Mouse (Mus musculus): ENCODE results near the gene Tnfsf8.
A peak's percentile ranks its signal among the peaks of the same experiment; 100 is the strongest.

Gene Tnfsf8

GRCm38 (mm10) chr4:63860688-63861540 is at the start of gene Tnfsf8:
Gene Tnfsf8, minus strand, starts transcription at chr4:63861347.
- peak; percentile 9 for DNase-seq

- no peak for DNase-seq
Measured at GRCm38 (mm10) chr4:63908511-63908910, 47.4 kb upstream of the Tnfsf8 start.

GRCm38 (mm10) chr4:63907473-63907872 is 46.3 kb upstream of the Tnfsf8 start:
- DNase-seq, result no peak

GRCm38 (mm10) chr4:63906050-63906449 is 44.9 kb upstream of the Tnfsf8 start:
- DNase-seq, result no peak

GRCm38 (mm10) chr4:63899081-63899523 is 38.0 kb upstream of the Tnfsf8 start:
- peak; percentile 16 for DNase-seq

- DNase-seq, result no peak
Measured at GRCm38 (mm10) chr4:63897152-63897551, 36.0 kb upstream of the Tnfsf8 start.

GRCm38 (mm10) chr4:63886156-63886555 is 25.0 kb upstream of the Tnfsf8 start:
- no peak for DNase-seq

GRCm38 (mm10) chr4:63876720-63877119 is 15.6 kb upstream of the Tnfsf8 start:
- DNase-seq, result no peak

- no peak for DNase-seq
Measured at GRCm38 (mm10) chr4:63875480-63875879, 14.3 kb upstream of the Tnfsf8 start.

- DNase-seq, result no peak
Measured at GRCm38 (mm10) chr4:63870678-63871077, 9.5 kb upstream of the Tnfsf8 start.

GRCm38 (mm10) chr4:63868770-63869169 is 7.6 kb upstream of the Tnfsf8 start:
- DNase-seq, result no peak

- DNase-seq, result no peak
Measured at GRCm38 (mm10) chr4:63862953-63863352, 1.8 kb upstream of the Tnfsf8 start.

GRCm38 (mm10) chr4:63862092-63862697 is 1.0 kb upstream of the Tnfsf8 start:
- no peak for DNase-seq

GRCm38 (mm10) chr4:63860236-63860635 is 911 bp downstream of the Tnfsf8 start:
- DNase-seq, result no peak

- DNase-seq, result no peak
Measured at GRCm38 (mm10) chr4:63859785-63860203, 1.4 kb downstream of the Tnfsf8 start.

- DNase-seq, result no peak
Measured at GRCm38 (mm10) chr4:63858646-63859224, 2.4 kb downstream of the Tnfsf8 start.

GRCm38 (mm10) chr4:63856764-63857163 is 4.4 kb downstream of the Tnfsf8 start:
- DNase-seq, result no peak

GRCm38 (mm10) chr4:63853782-63854386 is 7.3 kb downstream of the Tnfsf8 start:
- no peak for DNase-seq

GRCm38 (mm10) chr4:63850082-63850481 is 11.1 kb downstream of the Tnfsf8 start:
- no peak for DNase-seq

GRCm38 (mm10) chr4:63846881-63847597 is 14.1 kb downstream of the Tnfsf8 start:
- DNase-seq, result no peak

- no peak for DNase-seq
Measured at GRCm38 (mm10) chr4:63845760-63846159, 15.4 kb downstream of the Tnfsf8 start.

- no peak for DNase-seq
Measured at GRCm38 (mm10) chr4:63843924-63844323, 17.2 kb downstream of the Tnfsf8 start.

- DNase-seq, result no peak
Measured at GRCm38 (mm10) chr4:63842278-63842677, 18.9 kb downstream of the Tnfsf8 start.
